Mouse (Mus musculus) spleen, postnatal 36 days (tissue): Measurements from ENCODE around the gene Troap.

Experiments used
- DNase-seq, 2 experiments: peaks; one replicate each; pipeline ENCODE4 v3.0.0; 2022; ENCODE audit warnings: low spot score in 2 of 2, mixed read lengths in 1 of 2

Gene Troap

GRCm38 (mm10) chr15:99074019-99074599, at the start of gene Troap:
Gene Troap, plus strand, starts transcription at chr15:99074575.
- DNase-seq = no peak

- DNase-seq = peak; percentile 61 to 70
Measured at GRCm38 (mm10) chr15:99024668-99025314, 49.6 kb upstream of the Troap start.

DNA sequence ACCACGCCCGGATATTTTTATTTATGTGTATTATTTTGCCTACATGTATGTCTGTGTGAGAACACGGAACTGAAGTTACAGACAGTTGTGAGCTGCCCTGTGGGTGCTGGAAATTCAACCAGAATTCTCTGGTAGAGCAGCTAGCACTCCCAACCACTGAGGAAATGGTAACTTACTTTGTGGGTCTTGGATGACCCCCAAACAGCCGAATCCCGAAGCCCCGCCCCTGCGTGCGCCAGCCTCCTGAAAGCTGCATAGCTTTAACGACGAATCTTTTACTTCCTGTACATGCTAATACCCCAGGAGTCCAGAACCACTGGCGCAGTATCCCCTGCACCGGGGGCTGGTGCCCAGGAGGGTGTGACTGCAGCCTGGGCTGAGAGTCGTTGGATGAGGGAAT, 49.0 kb upstream of the Troap start:
- DNase-seq = no peak

DNA sequence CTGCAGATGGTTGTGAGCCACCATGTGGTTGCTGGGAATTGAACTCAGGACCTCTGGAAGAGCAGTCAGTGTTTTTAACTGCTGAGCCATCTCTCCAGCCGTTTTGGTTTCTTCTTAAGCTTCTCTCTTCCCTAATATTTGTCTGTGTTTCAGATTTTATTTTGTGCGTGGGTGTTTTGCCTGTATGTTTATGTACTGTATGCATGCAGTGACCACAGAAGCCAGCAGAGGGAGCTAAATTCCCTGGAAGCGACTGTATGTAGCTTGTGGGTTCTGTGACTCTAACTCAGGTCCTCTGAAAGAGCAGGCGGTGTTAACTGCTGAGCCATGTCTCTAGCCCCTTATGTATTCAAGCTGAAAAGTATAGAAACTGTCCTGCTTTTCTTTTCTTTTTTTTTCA, 48.1 kb upstream of the Troap start:
- DNase-seq = peak in 1 of 2 experiments; percentile 41

GRCm38 (mm10) chr15:99027116-99027515, 47.3 kb upstream of the Troap start:
- DNase-seq = no peak

- no peak for DNase-seq
Measured at GRCm38 (mm10) chr15:99028874-99029458, 45.4 kb upstream of the Troap start.

GRCm38 (mm10) chr15:99029619-99030584, 44.5 kb upstream of the Troap start, which contains the start of gene Tuba1c:
Gene Tuba1c, plus strand, starts transcription at chr15:99029891.
- peak; percentile 96 to 97 for DNase-seq

DNA sequence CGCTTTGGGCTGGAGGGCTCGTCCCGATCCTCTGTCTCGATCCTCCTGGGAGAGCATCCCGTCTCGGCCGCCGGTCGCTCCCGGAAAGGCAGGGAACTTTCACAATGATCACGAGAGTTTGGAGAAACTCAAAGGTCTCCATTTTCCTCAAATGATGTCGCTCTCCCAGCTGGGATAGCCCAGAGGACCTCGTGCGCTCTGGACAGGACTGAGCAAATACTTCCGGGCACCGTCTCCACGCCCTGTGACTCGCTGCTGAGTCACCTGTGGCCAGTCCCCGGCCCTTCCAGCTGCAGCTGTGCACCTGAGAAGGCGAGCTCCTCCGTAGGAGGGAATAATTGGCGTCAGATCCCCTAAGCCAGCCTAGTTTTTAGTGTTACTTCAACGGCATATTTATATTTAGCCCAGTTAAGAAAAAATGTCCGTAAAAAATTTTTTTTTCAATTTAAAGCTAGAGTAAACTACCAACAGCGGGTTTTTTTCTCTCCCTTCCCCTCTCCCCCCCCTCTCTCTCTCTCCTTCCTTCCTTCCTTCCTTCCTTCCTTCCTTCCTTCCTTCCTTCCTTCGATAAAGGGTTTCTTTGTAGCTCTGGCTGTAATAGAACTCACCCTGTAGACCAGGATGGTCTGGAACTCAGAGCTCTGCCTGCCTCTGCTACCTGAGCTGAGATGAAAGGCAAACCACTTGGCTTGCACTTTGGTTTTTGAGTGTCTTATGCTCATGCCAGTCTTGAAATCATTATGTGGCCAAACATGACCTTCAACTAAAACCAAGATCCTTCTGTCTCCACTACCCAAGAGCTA, 43.6 kb upstream of the Troap start:
- peak; percentile 42 to 62 for DNase-seq

- DNase-seq = no peak
Measured at GRCm38 (mm10) chr15:99031388-99031675, 43.0 kb upstream of the Troap start.

DNA sequence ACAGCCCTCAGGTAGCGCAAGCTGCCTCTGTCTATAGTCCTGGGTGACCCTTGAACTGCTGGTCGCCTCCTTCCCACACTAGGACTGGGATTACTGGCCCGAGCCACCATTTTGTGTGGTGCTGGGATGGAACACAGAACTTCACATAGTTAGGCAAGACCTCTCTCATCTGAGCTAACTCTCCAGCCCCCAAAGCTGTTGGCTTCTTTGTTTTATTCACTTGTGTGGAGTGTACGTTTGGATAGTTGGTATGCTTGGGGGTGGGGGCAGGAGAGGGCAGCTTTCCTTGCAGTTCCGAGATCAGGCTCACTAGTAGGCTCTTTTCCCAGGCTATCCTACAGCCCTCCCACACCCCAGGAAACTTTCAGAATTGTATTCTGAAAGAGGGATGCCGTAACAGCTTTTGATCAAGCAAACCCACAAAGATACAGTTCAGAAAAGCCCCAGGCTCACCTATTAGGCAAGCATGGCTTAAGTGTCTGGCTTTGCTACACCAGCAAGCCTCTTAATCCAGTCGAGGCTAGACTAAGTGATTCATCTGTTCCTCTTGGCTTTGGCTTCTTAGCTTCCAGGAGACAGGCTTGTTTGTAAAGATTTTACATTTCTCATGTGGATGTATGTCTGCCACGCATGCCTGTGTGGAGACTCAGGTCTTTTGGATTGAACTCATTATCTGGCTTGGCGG, 42.2 kb upstream of the Troap start:
- no peak for DNase-seq

DNA sequence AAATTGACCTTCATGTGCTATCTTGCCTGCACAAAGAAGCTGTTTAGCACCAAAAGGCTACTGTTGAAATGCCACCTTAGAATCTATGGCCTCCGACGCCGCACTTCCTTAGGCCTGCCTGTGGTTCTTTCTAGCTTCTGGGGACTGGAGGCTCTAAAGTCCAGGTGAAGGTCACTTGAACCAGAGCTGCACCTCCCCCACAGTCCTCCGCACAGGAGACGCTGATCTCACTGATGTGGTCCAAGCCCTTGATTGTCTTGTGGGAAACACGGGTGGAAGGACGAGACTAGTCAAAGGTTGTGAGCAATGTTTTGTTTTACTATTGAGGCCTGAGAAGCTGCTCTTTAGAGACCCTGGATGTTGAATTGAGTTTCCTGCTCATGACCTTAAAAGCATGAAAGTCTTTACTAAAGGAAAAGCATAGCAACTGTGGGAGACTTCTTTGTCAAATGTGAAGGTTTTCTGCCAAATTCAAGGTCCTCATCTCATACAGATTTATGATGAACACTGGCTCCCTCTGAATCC, 41.6 kb upstream of the Troap start:
- no peak for DNase-seq

DNA sequence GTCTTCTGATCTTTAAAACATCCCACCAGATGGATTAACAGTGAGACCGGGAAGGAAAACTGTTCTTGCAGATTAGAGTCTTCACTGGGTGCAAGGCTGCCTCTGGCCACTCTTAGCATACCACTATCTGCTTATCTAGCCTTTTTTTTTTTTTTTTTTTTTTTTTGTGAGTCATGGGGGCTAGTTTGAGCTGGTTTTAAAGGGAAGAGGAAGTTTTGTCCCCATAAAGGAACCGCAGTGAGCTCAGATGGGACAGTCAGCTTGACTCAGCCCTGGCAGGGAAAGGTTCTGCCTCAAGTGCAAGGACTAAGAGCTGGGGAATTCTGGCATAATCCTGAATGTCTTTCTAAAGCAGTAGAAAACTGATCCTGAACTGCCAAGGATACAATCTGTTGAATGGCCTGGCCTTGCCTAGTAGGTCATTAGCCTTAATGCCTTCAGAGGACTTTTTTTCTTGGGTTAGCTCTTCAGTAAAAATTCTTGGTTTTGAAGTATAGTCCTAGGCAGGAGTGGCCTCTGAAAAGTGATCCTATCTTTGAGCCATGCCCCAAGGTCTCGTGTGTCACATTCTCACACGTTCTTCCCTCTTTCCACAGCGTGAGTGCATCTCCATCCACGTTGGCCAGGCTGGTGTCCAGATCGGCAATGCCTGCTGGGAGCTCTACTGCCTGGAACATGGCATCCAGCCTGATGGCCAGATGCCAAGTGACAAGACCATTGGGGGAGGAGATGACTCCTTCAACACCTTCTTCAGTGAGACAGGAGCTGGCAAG, 40.7 kb upstream of the Troap start:
- DNase-seq = no peak

DNA sequence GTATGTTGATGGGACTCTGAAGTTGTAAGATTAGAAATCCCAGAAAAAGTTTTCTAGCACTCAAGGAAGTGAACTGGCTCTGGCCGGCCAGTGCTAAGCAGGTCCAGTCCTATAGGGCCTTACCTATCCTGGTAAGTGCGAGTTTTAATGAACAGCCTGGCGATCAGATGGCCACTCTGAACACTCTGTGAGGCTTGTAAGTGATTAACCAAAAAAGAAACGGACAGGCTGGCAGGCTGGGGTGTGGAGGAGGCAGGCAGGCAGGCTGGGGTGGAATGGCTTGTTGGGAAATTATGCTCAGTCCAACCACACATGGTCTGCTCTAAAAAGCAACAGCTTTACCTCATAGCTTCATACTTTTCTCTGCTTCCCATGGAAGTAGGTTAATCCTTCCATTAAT, 38.9 kb upstream of the Troap start:
- no peak for DNase-seq

DNA sequence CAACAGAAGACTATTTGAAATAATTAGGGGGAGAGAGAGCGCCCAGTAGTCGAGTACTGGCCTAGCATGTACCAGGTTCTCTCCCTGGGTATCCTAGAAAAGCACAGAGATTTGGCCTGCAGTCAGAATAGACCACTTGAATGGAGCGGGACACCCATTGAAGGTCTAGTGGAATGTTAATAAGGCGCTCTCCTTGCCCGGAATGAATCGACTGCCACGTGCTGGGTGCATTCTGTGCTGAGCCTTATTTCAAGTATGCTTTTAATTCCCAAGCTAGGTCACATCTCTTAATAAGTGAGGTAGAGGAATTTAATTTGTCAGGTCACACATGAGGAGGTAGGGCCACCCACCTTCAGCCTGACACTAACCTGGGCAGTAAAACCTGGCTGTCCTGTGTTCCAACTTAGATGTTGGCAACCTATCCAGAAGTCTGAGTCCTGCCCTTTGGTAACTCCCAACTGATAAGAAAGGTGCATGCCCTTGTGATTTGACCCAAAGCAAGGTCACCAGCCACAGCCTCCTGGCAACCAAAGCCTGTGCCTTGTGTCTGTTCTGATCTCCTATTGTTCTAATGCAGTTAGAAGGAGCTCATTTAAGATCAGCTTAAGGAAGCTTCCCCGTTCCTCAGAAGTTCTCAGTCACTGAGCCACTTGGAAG, 38.0 kb upstream of the Troap start:
- DNase-seq = no peak

GRCm38 (mm10) chr15:99038025-99038424, 36.4 kb upstream of the Troap start:
- DNase-seq = no peak

- DNase-seq = no peak
Measured at GRCm38 (mm10) chr15:99038797-99039196, 35.6 kb upstream of the Troap start.

DNA sequence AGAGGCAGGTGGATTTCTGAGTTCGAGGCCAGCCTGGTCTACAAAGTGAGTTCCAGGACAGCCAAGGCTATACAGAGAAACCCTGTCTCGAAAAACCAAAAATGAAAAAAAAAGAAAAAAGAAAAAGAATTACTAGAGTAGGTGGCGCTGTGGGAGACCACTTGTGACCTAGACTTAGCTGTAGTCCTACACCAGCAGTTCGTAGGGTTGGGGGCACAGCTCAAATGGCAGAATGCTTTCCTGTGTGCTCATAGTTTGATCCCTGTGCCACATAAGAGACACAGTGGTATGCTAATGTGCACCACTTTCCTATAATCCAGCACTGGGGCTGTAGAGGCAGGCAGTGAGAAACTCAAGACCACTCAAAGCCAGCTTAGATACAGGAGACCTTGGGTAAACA, 35.1 kb upstream of the Troap start:
- DNase-seq = no peak

GRCm38 (mm10) chr15:99039996-99040919, 34.1 kb upstream of the Troap start:
- DNase-seq = no peak
